Mouse (Mus musculus) midbrain, embryonic 11.5 days (tissue): ENCODE results near the gene St8sia1. TPM values are rescaled to one million over a fixed set of nuclear protein-coding genes. Genes with fewer than 3 reads are reported as not detected.

Source experiments
- ATAC-seq: fragments of 200-750 bp; cut with Nextera tagmentation; 2 replicates; pipeline ENCODE4 v1.8.0; 2017; ENCODE audit warnings: moderate TSS enrichment, moderate library complexity; ENCODE audit not compliant: low FRiP score
- DNase-seq: peaks from one replicate; pipeline ENCODE4 v3.0.0; 2015; ENCODE audit warnings: low spot score; ENCODE audit errors: missing footprints
- H3K27ac ChIP-seq: fragments of 300-500 bp; sonication (generic); 2 replicates; pipeline ENCODE4 v1.5.1; 2014; ENCODE audit warnings: low read depth, low read length
- H3K27me3 ChIP-seq: fragments of 300-500 bp; sonication (generic); 2 replicates; pipeline ENCODE4 v1.6.1; 2014; ENCODE audit warnings: mild to moderate bottlenecking, low read length, moderate library complexity, mixed read lengths; ENCODE audit not compliant: control insufficient read depth, insufficient read depth
- H3K36me3 ChIP-seq: fragments of 300-500 bp; sonication (generic); 2 replicates; pipeline ENCODE4 v1.6.1; 2014; ENCODE audit warnings: mild to moderate bottlenecking, low read length, moderate library complexity, mixed read lengths; ENCODE audit not compliant: control insufficient read depth, insufficient read depth
- H3K4me1 ChIP-seq: fragments of 300-500 bp; sonication (generic); 2 replicates; pipeline ENCODE4 v1.6.1; 2014; ENCODE audit warnings: low read length; ENCODE audit not compliant: control insufficient read depth, insufficient read depth
- H3K4me2 ChIP-seq: fragments of 300-500 bp; sonication (generic); 2 replicates; pipeline ENCODE4 v1.6.1; 2014; ENCODE audit warnings: mild to moderate bottlenecking, moderate library complexity
- H3K4me3 ChIP-seq: fragments of 300-500 bp; sonication (generic); 2 replicates; pipeline ENCODE4 v1.5.1; 2014; ENCODE audit warnings: low read depth, low read length
- H3K9ac ChIP-seq: fragments of 300-500 bp; sonication (generic); 2 replicates; pipeline ENCODE4 v1.6.1; 2014; ENCODE audit warnings: low read length
- H3K9me3 ChIP-seq: fragments of 300-500 bp; sonication (generic); 2 replicates; pipeline ENCODE4 v1.6.1; 2016; ENCODE audit warnings: low read length; ENCODE audit not compliant: control insufficient read depth
- WGBS: fragments of 180-500 bp; shearing (Covaris S2); extraction: QIAGEN DNeasy Blood & Tissue Kit; methylation state at CpG from one replicate; pipeline ENCODE4 v1.1.7; 2014; 5-methylcytosine and 5-hydroxymethylcytosine counted together
- polyA plus RNA-seq: library from polyadenylated mRNA; unstranded; fragments of >200 nt; fragmentation: Nextera tagmentation; extraction: Ambion mirVana; gene quantifications from 2 replicates; pipeline ENCODE4 v1.2.1, GENCODE M21; 2014

The St8sia1 gene
- polyA plus RNA-seq, 1 experiment from 2014 or later = 3.8 TPM

DNA sequence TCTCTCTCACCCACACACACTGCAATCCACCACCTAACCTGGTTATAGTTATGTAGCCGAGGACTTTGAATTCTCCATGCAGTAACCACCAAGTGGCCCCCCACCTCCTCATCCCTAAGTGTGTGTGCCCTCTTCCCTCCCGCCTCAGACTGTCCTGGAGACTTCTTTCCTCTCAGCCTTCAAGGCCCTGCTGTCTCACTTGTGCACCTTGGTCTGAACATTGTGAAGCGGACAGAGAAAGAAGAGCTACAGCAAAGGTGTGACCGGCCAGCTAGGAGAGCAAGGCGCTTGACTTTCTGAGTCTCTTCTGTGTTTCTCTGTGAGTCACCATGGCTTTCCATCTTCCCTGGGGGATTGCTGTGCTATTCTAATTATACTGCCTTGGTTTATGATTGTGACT, 108.5 kb downstream of the St8sia1 start:
- Histone ChIP-seq H3K27ac (no peak overlapping the region), H3K4me1 (no peaks in the 10 kb centered on the region), H3K36me3 (no peaks in the 10 kb centered on the region), H3K9me3 (no peaks in the 10 kb centered on the region), H3K9ac (no peak overlapping the region), H3K4me2 (no peak overlapping the region), H3K4me3 (no peak overlapping the region), H3K27me3 (no peaks in the 10 kb centered on the region)
- DNase-seq (no peak), ATAC-seq (peak; percentile 3)
- WGBS = 92% methylated on average over 5 of the region's 5 CpGs

DNA sequence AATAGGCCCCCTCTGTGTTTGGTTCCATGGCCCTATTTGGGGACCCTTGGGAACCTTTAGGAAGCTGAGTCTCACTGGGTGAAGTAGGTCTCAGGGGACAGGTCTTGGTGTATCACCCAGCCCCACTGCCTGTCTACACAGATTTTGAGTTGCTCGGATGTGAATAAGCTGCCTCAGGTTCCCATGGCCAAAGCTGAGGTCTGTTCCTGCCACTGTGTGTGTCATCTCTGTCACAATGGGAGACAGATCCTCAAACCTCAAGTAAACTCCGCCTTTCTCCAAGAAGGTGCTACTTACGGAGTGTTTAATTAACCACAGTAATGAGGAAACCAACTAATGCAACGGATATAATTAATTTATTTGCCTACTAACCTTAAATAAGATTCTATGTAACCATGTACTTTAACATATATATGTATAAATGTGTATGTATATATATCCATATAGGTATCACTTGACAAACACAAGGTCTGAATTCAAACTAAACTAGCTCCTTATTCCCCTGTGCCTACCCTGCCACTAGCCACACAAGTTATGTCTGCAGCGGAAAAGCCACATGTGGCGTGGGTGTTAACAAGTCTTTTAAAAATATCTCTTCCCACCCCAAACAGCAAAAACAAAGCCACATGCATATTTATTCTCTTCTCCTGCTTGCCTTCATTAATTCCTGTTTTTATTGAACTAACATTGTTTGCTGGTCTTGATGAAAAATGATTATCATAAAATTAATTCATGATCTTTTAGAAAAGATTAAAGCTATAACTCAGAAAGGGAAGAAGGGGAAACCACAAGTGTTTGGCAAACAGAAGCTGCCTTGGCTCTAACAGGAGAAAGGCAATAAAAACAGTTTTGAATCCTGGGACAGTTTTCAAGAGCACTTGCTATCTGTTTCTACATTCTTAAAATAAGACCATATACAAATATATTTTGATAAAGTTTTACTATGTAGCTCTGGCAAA, 111.6 kb downstream of the St8sia1 start:
- H3K36me3 ChIP-seq = no peaks in the 10 kb centered on the region
- H3K4me3 ChIP-seq = no peak overlapping the region
- H3K4me2 ChIP-seq = no peak overlapping the region
- H3K4me1 ChIP-seq = no peaks in the 10 kb centered on the region
- no peaks in the 10 kb centered on the region for H3K9me3 ChIP-seq
- H3K27ac ChIP-seq = no peak overlapping the region
- no peak overlapping the region for H3K9ac ChIP-seq
- WGBS = 88% methylated on average over 6 of the region's 6 CpGs
- DNase-seq (peak; percentile 57), ATAC-seq (no peak)
- no peaks in the 10 kb centered on the region for H3K27me3 ChIP-seq

- 87% methylated on average over 8 of the region's 8 CpGs for WGBS
- H3K4me1 ChIP-seq = no peaks in the 10 kb centered on the region
Measured at GRCm38 (mm10) chr6:142850436-142850835, 113.8 kb downstream of the St8sia1 start.

DNA sequence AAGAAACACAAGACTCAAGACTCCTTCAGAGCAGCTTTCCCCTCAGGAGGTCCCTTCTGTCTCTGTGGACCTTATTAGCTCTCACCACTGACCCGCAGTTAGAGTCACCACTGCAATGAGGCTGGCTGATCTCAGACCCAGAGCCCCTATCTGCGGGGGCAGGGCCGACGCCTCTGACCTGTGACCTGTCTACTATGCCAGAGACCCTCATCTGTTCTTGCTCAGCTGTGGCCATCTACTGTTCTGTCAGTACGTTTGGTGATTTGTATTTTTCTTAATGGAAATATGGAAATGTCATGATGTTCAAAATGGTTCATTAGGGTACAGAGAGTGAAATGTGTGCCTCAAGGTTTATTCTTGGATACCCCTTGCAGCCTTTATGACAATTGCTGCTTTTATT, 114.9 kb downstream of the St8sia1 start:
- Histone ChIP-seq H3K27me3 (no peaks in the 10 kb centered on the region), H3K36me3 (no peaks in the 10 kb centered on the region), H3K9me3 (no peaks in the 10 kb centered on the region), H3K27ac (no peak overlapping the region), H3K4me1 (no peaks in the 10 kb centered on the region), H3K4me3 (no peak overlapping the region), H3K9ac (no peak overlapping the region), H3K4me2 (no peak overlapping the region)
- 73% methylated on average over 5 of the region's 5 CpGs for WGBS
- no peak for ATAC-seq
- DNase-seq = peak; percentile 53

More at GRCm38 (mm10) chr6:142850436-142850835, 113.8 kb downstream of the St8sia1 start:
- no peak for ATAC-seq
- H3K36me3 ChIP-seq = no peaks in the 10 kb centered on the region
- no peak overlapping the region for H3K4me3 ChIP-seq
- H3K27me3 ChIP-seq = no peaks in the 10 kb centered on the region
- DNase-seq = no peak
- H3K9me3 ChIP-seq = no peaks in the 10 kb centered on the region
- no peak overlapping the region for H3K9ac ChIP-seq
- H3K4me2 ChIP-seq = no peak overlapping the region
- H3K27ac ChIP-seq = no peak overlapping the region

DNA sequence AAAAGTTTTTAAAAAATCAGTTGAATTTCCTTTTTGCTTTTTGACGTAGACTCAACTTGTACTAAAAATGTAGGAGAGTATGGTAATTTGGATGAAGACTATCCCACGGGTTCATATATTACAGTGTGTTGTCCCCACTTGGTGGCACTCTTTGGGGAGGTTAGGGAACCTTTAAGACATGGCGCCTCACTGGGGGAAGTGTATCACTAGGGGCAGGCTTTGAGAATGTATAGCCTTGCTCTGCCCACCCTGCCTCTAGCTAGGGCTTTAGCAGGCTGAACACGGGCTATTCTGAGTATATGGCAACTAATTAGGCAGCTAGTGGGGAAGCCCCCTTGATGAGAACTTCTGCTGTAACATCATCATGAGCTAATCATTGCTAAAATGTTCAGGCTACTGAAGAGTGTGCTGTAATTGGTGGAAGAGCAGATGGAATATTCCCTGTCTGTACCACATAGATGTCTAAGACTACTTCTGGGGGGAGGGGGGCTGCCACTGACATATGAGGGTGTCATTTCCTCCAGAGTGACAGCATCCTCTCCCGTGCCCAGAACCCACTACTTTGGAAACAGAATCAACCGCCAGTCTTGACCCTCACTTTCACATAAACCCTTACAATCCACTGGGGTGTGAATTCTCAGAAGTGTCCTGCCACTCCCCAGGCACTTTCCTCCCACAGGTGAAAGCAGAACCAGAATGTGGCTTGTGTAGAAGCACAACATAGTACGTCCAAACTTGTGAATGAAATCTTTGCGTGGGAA, 116.2 kb downstream of the St8sia1 start:
- no peaks in the 10 kb centered on the region for H3K9me3 ChIP-seq
- H3K9ac ChIP-seq = no peak overlapping the region
- H3K36me3 ChIP-seq = no peaks in the 10 kb centered on the region
- ATAC-seq (no peak), DNase-seq (peak; percentile 67)
- H3K4me2 ChIP-seq = no peak overlapping the region
- no peak overlapping the region for H3K27ac ChIP-seq
- no peaks in the 10 kb centered on the region for H3K27me3 ChIP-seq
- H3K4me3 ChIP-seq = no peak overlapping the region
- WGBS = 84% methylated on average over 8 of the region's 8 CpGs
- H3K4me1 ChIP-seq = no peaks in the 10 kb centered on the region

DNA sequence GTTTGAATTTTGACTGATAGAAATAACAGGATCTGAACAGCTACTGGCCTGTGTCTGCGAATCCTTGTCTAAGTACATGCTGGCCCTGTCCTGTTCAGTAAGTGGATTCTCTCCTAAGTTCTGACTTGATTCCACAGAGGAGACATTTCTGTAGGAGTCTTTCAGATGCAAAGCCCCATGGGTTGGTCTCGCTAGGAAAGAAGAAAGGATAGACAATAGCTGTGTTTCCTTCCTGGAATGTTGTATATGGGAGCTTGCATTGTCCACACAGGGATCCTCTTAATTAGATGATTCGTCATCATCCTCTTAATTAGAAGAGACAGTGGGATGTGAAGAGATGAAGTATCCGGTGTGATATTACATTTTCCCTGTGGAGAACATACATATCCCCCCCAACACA, 117.4 kb downstream of the St8sia1 start:
- 92% methylated on average over 4 of the region's 4 CpGs for WGBS
- H3K9me3 ChIP-seq = no peaks in the 10 kb centered on the region
- no peak for ATAC-seq

GRCm38 (mm10) chr6:142845066-142845465, 119.2 kb downstream of the St8sia1 start:
- ATAC-seq = no peak
- H3K4me3 ChIP-seq = no peak overlapping the region
- no peak overlapping the region for H3K4me2 ChIP-seq
- no peak overlapping the region for H3K27ac ChIP-seq
- no peaks in the 10 kb centered on the region for H3K36me3 ChIP-seq
- no peak overlapping the region for H3K9ac ChIP-seq
- H3K27me3 ChIP-seq = no peaks in the 10 kb centered on the region
- H3K4me1 ChIP-seq = no peaks in the 10 kb centered on the region
- DNase-seq = no peak
- no peaks in the 10 kb centered on the region for H3K9me3 ChIP-seq
- 86% methylated on average over 4 of the region's 4 CpGs for WGBS

More for the DNA sequence above, 117.4 kb downstream of the St8sia1 start:
- H3K4me2 ChIP-seq = no peak overlapping the region
- no peaks in the 10 kb centered on the region for H3K27me3 ChIP-seq
- no peak overlapping the region for H3K9ac ChIP-seq
- no peaks in the 10 kb centered on the region for H3K4me1 ChIP-seq
- no peak overlapping the region for H3K4me3 ChIP-seq
- no peak overlapping the region for H3K27ac ChIP-seq
- DNase-seq = peak; percentile 21
- no peaks in the 10 kb centered on the region for H3K36me3 ChIP-seq

DNA sequence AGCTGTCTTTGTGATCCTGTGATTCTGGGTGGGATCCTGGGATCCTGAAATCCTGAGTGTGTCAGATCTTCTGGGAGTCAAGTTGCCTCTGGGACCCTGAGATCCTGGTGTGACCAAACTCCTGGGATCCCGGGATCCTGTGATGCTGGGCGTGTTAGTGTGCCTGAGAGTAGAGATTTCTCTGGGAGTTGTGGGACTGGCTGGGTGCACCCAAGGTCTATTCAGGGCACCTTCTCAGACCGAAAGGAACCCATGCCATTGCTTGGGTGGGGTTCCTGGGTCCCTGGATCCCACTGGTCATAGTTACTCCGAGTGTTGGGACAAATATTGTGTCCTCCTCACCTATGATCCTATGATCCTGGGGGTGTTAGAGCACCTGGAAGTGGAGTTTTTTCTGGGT, 120.2 kb downstream of the St8sia1 start:
- H3K4me1 ChIP-seq = no peaks in the 10 kb centered on the region
- H3K36me3 ChIP-seq = no peaks in the 10 kb centered on the region
- 85% methylated on average over 4 of the region's 4 CpGs for WGBS
- H3K4me3 ChIP-seq = no peak overlapping the region
- H3K4me2 ChIP-seq = no peak overlapping the region
- peak; percentile 33 for DNase-seq
- H3K27ac ChIP-seq = no peak overlapping the region
- no peak overlapping the region for H3K9ac ChIP-seq
- H3K9me3 ChIP-seq = no peaks in the 10 kb centered on the region
- ATAC-seq = no peak
- H3K27me3 ChIP-seq = no peaks in the 10 kb centered on the region

GRCm38 (mm10) chr6:142838501-142838900, 125.8 kb downstream of the St8sia1 start:
- no peaks in the 10 kb centered on the region for H3K27me3 ChIP-seq
- H3K27ac ChIP-seq = no peak overlapping the region
- no peaks in the 10 kb centered on the region for H3K36me3 ChIP-seq
- peaks cover 2% of the 10 kb centered on the region; the same call in 1 of the 2 replicates for H3K4me1 ChIP-seq
- no peak overlapping the region for H3K9ac ChIP-seq
- WGBS = 93% methylated on average over 1 of the region's 1 CpGs
- no peak overlapping the region for H3K4me2 ChIP-seq
- peak; percentile 68 for DNase-seq
- no peak for ATAC-seq
- no peaks in the 10 kb centered on the region for H3K9me3 ChIP-seq
- no peak overlapping the region for H3K4me3 ChIP-seq
